In the genomic region with DNA sequence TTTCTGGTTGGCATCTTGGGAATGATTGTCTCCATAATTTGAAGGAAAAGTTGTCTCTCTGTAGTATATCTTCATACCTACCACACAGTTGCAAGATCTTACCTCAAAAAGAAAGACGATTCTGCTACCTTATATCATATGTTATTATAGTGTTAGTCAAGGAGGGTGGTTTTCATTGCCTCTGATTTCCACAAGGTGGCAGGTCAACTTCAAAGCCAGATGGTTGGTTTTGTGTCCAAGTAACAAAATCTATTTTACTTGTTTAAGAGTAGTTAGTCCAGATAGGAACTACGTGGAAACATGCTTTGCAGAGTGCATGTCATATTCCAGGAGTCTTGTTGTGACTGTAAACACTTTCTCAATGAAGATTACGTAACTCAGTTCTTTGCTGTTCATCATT, we compare ENCODE assay signal across 10 mouse cellular contexts.
DNase-seq lines count a peak whose midpoint lies in the region; ATAC-seq lines count a peak whose summit lies in the region.
"Had no signal": no experiment of that assay in that cellular context is flagged by ENCODE, and none has a peak within 500 bp of the region (broad histone marks: within the 10 kb centered on the region; RNA-seq: fewer than 3 reads in every experiment).

No protein-coding gene starts in this region.

- H3K36me3 ChIP-seq in hindbrain, embryonic 14.5 days (replicated peaks; ENCODE audit: control insufficient read depth, insufficient read depth) = no peaks in the 10 kb centered on the region
- no peaks in the 10 kb centered on the region for H3K36me3 ChIP-seq in hindbrain, embryonic 13.5 days
- H3K36me3 ChIP-seq: heart, embryonic 10.5 days; neural tube, embryonic 12.5 days had no signal

- WGBS in hindbrain, embryonic 14.5 days = 91% methylated on average over 3 of the region's 3 CpGs
- 85% methylated on average over 3 of the region's 3 CpGs for WGBS in hindbrain, embryonic 13.5 days

- H3K9ac ChIP-seq in hindbrain, embryonic 14.5 days = no peak overlapping the region
- H3K9ac ChIP-seq in hindbrain, embryonic 13.5 days = no peak overlapping the region
- H3K9ac ChIP-seq: neural tube, embryonic 12.5 days had no signal

- no peak overlapping the region for H3K4me2 ChIP-seq in hindbrain, embryonic 14.5 days (replicated peaks)
- no peak overlapping the region for H3K4me2 ChIP-seq in hindbrain, embryonic 13.5 days
- H3K4me2 ChIP-seq: neural tube, embryonic 12.5 days had no signal

- no peak for ATAC-seq in hindbrain, embryonic 14.5 days (ENCODE audit: low FRiP score)
- no peak for ATAC-seq in hindbrain, embryonic 13.5 days (ENCODE audit: low FRiP score)

- H3K4me3 ChIP-seq in hindbrain, embryonic 14.5 days (replicated peaks; ENCODE audit: low read length) = no peak overlapping the region
- H3K4me3 ChIP-seq in hindbrain, embryonic 13.5 days = no peak overlapping the region
- H3K4me3 ChIP-seq: heart, embryonic 10.5 days; neural tube, embryonic 12.5 days had no signal

- H3K27me3 ChIP-seq in hindbrain, embryonic 14.5 days (ENCODE audit: control insufficient read depth, insufficient read depth, low read length) = no peaks in the 10 kb centered on the region
- no peaks in the 10 kb centered on the region for H3K27me3 ChIP-seq in hindbrain, embryonic 13.5 days
- H3K27me3 ChIP-seq: neural tube, embryonic 12.5 days had no signal

- H3K4me1 ChIP-seq in hindbrain, embryonic 14.5 days (replicated peaks; ENCODE audit: control insufficient read depth, insufficient read depth, low read length) = no peaks in the 10 kb centered on the region
- H3K4me1 ChIP-seq in hindbrain, embryonic 13.5 days (replicated peaks) = no peaks in the 10 kb centered on the region
- H3K4me1 ChIP-seq: neural tube, embryonic 12.5 days had no signal

- peak; percentile 59 for DNase-seq in hindbrain, embryonic 14.5 days (ENCODE audit: low spot score)
- peak; percentile 11 for DNase-seq in lung, postnatal 14 days
- DNase-seq in lung, postnatal 25 days (ENCODE audit: low spot score) = no peak
- DNase-seq in brain, adult 2 months (ENCODE audit: low read depth, low spot score) = peak; percentile 35
- peak; percentile 8 for DNase-seq in telencephalon, adult 2 months (ENCODE audit: low read depth, low spot score)
- no peak for DNase-seq in adrenal gland, adult 18-20 months (ENCODE audit: low spot score in 2 of 2)
- DNase-seq: thymus, postnatal 4 days had no signal

- H3K9me3 ChIP-seq in hindbrain, embryonic 14.5 days (ENCODE audit: control insufficient read depth, low read length) = no peaks in the 10 kb centered on the region
- no peaks in the 10 kb centered on the region for H3K9me3 ChIP-seq in hindbrain, embryonic 13.5 days
- H3K9me3 ChIP-seq: heart, embryonic 10.5 days; neural tube, embryonic 12.5 days had no signal

- no peak overlapping the region for H3K27ac ChIP-seq in hindbrain, embryonic 14.5 days
- H3K27ac ChIP-seq in hindbrain, embryonic 13.5 days = no peak overlapping the region
- H3K27ac ChIP-seq: heart, embryonic 10.5 days; neural tube, embryonic 12.5 days had no signal

Comparison
In these comparisons a context has a peak if more than half of its experiments do, and no peak if none do; other contexts are left out.
1. DNase-seq: peak in hindbrain, embryonic 14.5 days (single experiment), lung, postnatal 14 days (single experiment), brain, adult 2 months (single experiment) and telencephalon, adult 2 months (single experiment); none in lung, postnatal 25 days (single experiment) and adrenal gland, adult 18-20 months (0 of 2).